Mouse (Mus musculus): ENCODE data around the gene B4galnt2.
"Not testable (repeated sequence)": the region's sequence is repeated elsewhere in the genome, so short reads cannot be mapped to it uniquely, and the experiment has no call there.

B4galnt2 gene

GRCm38 (mm10) chr11:95896446-95897179, 18.1 kb downstream of the B4galnt2 start:
- DNase-seq (ENCODE audit: low read depth): no peak

DNA sequence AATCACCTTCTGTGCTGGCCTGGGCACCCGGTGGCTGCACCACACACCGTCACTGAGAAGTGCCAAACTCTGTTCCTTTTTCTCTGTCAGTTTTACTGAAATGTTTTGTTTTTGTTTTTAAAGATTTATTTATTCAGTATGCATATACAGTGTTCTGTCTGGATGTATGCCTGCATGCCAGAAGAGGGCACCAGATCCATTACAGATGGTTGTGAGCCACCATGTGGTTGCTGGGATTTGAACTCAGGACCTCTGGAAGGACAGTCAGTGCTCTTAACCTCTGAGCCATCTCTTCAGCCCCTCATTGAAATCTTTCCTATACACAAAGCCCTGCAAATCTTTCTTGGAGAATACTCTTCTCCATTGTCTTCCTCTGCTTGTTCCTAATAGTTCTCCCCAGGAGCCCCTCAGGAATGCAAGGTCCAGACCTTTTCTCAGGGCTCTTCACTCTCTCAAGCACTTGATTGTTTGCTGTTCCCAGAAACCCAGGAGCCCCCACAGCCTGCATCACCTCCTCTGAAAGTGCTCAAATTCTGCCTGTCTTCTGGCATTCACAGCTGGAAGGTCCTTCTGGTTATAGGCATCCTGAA, 24.1 kb downstream of the B4galnt2 start:
- DNase-seq (ENCODE audit: low read depth): no peak

- DNase-seq (ENCODE audit: low read depth): not testable (repeated sequence)
Observed at GRCm38 (mm10) chr11:95879861-95880260, 34.8 kb downstream of the B4galnt2 start.

GRCm38 (mm10) chr11:95876296-95876695, 38.4 kb downstream of the B4galnt2 start:
- DNase-seq (ENCODE audit: low read depth): peak; percentile 82

DNA sequence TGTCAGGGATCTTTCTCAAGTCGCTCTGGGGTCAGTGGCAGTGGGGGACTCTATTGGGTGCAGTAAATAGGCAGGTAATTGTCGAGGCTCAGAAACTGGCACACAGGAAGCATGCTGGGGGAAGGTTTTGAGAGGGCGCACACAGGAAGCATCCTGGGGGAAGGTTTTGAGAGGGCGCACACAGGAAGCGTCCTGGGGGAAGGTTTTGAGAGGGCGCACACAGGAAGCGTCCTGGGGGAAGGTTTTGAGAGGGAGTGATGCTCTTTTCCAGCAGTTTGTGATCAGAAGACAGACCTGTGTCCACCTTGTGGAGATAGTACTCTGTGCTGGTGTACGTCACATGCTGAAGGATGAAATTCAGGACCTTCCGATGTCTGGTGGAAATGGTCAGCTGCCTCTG, 38.9 kb downstream of the B4galnt2 start:
- peak; percentile 43 for DNase-seq (ENCODE audit: low read depth)

GRCm38 (mm10) chr11:95869918-95870470, 44.7 kb downstream of the B4galnt2 start:
- DNase-seq (ENCODE audit: low read depth): no peak

DNA sequence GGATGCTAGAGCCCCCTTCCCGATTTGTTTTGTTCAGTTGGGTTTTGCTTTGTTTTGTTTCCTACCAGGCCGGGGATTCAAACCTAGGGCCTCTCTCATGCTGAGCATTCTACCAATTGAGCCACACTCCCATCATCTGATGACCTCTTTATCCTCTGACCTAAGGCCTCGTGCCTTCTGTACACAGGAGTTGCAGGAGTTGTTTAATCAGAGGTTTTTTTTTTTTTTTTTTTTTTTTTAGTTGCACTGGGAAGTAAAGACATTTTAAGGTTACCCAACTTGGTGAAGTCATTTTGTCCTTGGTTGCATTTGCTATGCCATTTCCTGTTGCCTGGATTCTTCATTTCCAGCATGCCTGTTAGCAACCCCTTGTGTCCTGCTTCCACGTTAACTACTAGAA, 45.2 kb downstream of the B4galnt2 start:
- DNase-seq (ENCODE audit: low read depth): no peak

DNA sequence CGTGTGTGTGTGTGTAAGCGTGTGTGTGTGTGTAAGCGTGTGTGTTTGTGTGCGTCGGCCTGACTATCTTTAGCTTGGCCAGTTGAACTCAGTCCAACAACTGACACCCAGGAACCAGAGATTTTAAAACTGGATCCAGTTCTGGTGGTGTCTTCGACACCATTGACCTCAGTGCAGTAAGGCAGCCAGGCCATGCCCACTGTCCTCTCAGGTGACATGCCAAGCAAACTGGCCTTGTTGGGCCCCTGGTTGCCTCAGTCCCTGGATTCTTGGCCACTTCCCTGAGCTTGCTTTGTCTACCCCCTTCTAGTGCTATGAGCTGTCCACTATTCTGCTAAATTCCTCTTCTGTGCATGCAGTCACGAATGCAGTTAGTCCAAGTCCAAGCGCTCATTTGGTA, 53.3 kb downstream of the B4galnt2 start:
- DNase-seq (ENCODE audit: low read depth): no peak

- peak; percentile 18 for DNase-seq (ENCODE audit: low read depth)
Observed at GRCm38 (mm10) chr11:95860071-95860490, 54.6 kb downstream of the B4galnt2 start.

DNA sequence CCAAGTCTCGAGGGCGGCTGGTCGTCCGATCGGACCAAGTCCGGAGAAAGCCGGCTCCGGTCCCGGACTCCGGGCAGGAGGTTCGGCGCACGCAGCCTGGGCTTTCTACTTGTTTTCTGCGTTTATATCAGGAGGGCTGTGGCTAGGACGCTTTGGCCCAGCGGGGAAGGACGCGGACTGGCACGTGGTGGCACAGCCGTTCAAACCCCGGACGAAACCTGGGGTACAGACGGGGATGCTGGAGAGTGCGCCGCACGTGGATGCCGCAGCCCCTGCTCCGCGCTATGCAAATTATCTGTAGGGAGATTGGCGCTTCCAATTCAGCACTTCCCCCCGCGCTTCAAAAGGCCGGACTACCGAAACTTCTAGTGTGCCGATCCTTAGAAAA, 55.2 kb downstream of the B4galnt2 start:
- DNase-seq (ENCODE audit: low read depth): peak; percentile 76

DNA sequence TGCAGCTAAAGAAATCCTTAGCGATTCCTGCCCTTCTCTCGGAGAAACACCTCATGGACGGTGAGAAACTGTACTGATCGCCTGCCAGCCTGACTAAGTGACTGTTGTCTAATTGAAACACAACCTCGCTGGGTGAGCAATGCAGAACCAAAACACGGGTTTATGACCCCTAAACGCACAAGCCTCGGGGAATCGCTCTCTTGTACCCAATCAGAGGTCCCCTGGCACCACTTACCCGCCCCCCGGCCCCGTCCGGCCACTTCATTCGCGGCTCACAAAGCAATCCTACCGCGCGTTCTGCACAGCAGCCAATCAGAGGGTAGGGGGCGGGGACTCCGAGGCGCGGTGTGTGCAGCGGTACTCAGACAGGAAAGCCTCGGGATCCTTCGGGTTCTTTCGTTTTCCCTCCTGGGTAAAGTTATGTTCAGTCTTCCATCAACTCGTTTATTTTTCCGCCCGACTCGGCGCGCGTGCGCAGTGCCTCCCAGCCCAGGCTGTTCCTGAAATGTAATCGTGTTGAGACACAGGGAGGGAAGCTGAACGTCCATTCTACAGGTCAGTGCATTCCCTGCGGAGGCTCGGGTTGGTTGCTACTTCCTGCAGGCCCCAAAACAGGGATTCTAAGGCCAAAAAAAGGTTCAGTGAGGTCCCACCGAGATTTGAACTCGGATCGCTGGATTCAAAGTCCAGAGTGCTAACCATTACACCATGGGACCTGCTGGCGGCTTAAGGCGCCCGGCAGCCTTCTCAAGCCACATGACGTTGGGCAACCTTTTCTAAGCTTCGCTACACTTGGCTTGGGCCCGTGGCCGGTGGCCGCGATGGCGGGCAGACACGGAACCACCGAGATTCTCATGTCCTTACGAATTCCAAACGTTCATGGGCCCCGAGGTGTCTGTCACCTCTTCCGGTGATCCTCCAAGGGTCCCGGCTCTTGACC, 55.9 kb downstream of the B4galnt2 start:
- DNase-seq (ENCODE audit: low read depth): peak; percentile 98

- peak; percentile 71 for DNase-seq (ENCODE audit: low read depth)
Observed at GRCm38 (mm10) chr11:95857716-95858527, 56.8 kb downstream of the B4galnt2 start.

DNA sequence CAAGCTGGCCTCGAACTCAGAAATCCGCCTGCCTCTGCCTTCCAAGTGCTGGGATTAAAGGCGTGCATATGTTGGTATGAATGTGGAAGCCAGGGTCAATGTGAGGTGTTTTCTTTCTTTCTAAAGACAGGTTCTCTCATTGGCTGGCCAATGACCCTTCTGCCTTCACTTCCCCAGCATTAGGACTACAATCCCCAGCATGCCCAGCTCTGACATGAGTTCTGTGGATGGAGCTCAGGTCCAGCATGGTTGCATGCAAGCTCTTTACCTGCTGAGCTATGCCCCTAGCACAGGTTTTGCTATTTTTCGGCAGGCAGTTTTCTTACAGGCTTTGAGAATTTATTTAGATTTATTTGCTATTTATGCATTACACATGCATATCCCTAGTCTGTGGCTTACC, 57.4 kb downstream of the B4galnt2 start:
- DNase-seq (ENCODE audit: low read depth): no peak

DNA sequence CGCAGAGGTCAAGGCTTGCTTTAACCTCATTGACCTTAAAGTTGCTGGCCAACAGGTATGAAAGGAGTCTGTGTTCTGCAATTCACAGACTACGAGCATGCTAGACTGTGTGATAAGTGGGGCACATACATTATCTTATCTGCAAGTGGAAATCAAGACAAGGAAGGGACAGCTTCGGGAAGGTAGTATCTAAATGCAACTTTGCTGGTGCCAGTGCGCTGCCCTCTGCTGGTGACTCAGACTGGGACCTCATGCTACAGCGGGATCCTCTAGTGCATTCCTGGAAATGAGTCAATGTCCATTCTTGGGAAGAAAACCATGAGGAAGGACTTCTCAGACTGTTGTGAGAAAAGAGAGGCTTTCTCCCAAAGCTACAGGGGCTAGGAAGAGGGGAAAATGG, 61.0 kb downstream of the B4galnt2 start:
- peak; percentile 86 for DNase-seq (ENCODE audit: low read depth)

GRCm38 (mm10) chr11:95850898-95851297, 63.8 kb downstream of the B4galnt2 start:
- DNase-seq (ENCODE audit: low read depth): no peak

- DNase-seq (ENCODE audit: low read depth): no peak
Observed at GRCm38 (mm10) chr11:95844935-95845334, 69.8 kb downstream of the B4galnt2 start.

DNA sequence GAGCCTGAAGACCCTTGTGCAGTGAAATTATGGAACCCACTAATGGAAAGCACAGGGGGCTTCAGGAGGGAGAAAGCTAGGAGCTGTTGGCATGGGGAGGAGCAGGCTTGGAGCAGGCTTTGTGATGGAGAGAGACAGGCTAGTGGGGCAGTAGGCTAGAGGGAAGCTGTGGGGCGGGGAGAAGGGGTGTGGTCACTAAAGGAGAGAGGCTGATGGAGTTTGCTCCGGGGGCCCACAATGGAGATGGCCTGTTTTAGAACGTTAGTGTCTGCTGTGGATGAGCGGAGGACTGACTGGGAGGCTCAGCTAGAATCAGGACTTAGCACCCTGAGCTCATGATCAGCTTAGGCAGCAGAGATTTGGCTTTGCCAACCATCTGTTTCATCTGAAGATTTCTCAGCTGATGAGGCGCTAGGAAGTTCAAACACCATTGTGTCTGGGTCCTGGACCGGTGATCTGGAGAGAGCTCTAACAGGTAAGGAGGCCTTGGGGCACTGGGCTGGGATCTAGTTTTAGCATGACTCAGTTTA, 71.2 kb downstream of the B4galnt2 start:
- DNase-seq (ENCODE audit: low read depth): no peak

- DNase-seq (ENCODE audit: low read depth): no peak
Observed at GRCm38 (mm10) chr11:95842953-95843352, 71.7 kb downstream of the B4galnt2 start.

DNA sequence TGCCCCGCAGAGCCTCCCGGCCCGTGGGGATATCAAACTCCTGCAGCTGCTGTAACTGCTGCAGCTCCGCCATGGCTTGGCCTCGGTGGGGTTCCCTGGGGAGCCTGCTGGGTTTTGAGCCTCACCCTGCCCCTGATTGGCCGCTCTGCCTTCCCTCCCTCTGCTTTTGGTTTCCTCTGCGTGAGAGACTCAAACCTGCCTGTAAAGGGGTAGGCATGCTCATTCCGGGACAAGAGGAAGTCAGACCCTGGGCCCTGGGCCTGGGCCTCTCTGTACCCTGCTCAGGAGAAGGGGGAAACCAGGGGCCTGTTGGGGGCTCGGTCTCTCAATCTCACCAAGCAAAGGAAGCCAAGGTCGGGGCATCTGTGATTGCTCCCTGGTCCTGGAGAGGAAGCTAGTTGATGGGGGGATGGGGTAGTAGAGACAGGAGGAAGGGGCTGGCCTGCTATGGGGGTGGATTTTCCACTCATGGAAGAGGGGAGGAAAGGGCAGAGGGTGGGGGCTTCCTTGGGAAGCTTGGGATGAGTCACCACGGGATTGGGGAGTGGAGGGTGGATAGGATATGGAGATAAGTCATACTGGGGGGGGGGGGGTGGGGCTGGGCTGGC, 72.5 kb downstream of the B4galnt2 start, which contains the start of gene Abi3:
Gene Abi3 (minus strand): TSS at position 403 of the 608 bp plus-strand sequence.
- peak; percentile 26 for DNase-seq (ENCODE audit: low read depth)

DNA sequence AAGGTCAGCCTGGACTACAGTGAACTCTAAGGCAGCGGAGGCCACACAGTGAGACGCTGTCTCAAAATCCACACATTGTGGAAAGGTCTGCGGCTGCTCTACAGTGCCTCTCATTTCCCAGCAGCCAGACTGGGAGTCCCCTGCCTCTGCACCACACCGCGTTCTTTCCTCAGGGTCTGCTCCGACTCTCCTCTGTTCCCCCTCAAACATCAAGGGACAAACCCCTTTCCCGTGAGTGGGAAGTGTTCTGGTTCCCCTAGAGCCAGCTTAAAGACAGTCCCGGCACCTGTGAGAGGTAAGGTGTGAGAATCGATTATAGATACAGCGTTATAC, 73.2 kb downstream of the B4galnt2 start:
- no peak for DNase-seq (ENCODE audit: low read depth)

Measured in NIH3T3 (cell line).